Mouse (Mus musculus) heart, embryonic 12.5 days (tissue): ENCODE results near the gene Nln. TPM values are rescaled to one million over a fixed set of nuclear protein-coding genes. Genes with fewer than 3 reads are reported as not detected.
A peak's percentile ranks its signal among the peaks of the same experiment; 100 is the strongest.

Source experiments
- ATAC-seq: fragments of 200-750 bp; cut with Nextera tagmentation; 2 replicates; pipeline ENCODE4 v1.8.0; 2017; ENCODE audit warnings: moderate TSS enrichment, moderate library complexity; ENCODE audit not compliant: insufficient number of reproducible peaks, low FRiP score
- H3K27ac ChIP-seq: fragments of 300-500 bp; sonication (generic); 2 replicates; pipeline ENCODE4 v1.5.1; 2016; ENCODE audit warnings: mild to moderate bottlenecking, moderate library complexity; ENCODE audit not compliant: poor library complexity, severe bottlenecking
- H3K27me3 ChIP-seq: fragments of 300-500 bp; sonication (generic); replicated peaks from 2 replicates; pipeline ENCODE4 v1.6.1; 2016; ENCODE audit warnings: mild to moderate bottlenecking, moderate library complexity
- H3K36me3 ChIP-seq: fragments of 300-500 bp; sonication (generic); 2 replicates; pipeline ENCODE4 v1.6.1; 2016; ENCODE audit warnings: mild to moderate bottlenecking, moderate library complexity
- H3K4me1 ChIP-seq: fragments of 300-500 bp; sonication (generic); replicated peaks from 2 replicates; pipeline ENCODE4 v1.6.1; 2016; ENCODE audit warnings: mild to moderate bottlenecking
- H3K4me2 ChIP-seq: fragments of 300-500 bp; sonication (generic); 2 replicates; pipeline ENCODE4 v1.6.1; 2016; ENCODE audit warnings: mild to moderate bottlenecking, moderate library complexity
- H3K4me3 ChIP-seq: fragments of 300-500 bp; sonication (generic); 2 replicates; pipeline ENCODE4 v1.5.1; 2016; ENCODE audit warnings: mild to moderate bottlenecking
- H3K9ac ChIP-seq: fragments of 300-500 bp; sonication (generic); 2 replicates; pipeline ENCODE4 v1.6.1; 2016; ENCODE audit warnings: mild to moderate bottlenecking, moderate library complexity
- H3K9me3 ChIP-seq: fragments of 300-500 bp; sonication (generic); replicated peaks from 2 replicates; pipeline ENCODE4 v1.6.1; 2016; ENCODE audit warnings: mild to moderate bottlenecking, moderate library complexity
- WGBS: fragments of 180-500 bp; shearing (Covaris S2); methylation state at CpG from one replicate; pipeline ENCODE4 v1.1.7; 2016; 5-methylcytosine and 5-hydroxymethylcytosine counted together
- polyA plus RNA-seq: library from polyadenylated mRNA; unstranded; fragments of >200 nt; fragmentation: Nextera tagmentation; extraction: Ambion mirVana; gene quantifications from 2 replicates; pipeline ENCODE4 v1.2.1, GENCODE M21; 2016

Gene Nln
- polyA plus RNA-seq, 1 experiment from 2014 or later, result 25.7 TPM

DNA sequence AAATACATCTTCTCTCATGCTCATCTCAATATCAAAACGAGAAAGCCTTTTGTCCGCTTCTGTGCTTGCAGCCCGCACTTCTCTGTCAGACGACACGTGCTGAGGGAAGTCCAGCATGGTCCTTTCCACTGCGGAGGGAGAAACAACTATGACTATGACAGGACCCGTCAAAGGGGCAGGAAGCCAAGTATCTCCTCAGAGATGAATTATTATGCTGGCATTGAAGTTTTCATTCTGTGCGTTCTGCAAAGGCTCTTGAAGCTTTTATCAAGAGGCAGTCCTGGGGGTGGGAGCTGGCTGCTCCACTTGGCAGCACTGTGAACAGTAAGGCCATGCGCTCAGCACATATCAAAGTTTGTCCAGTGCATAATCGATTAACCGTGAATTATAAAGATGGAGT, 40.2 kb downstream of the Nln start:
- Histone ChIP-seq H3K4me2 (no peak overlapping the region), H3K36me3 (peaks cover 30% of the 10 kb centered on the region), H3K4me1 (peaks cover 13% of the 10 kb centered on the region; the same call in 1 of the 2 replicates), H3K27ac (no peak overlapping the region), H3K9me3 (no peaks in the 10 kb centered on the region), H3K9ac (no peak overlapping the region), H3K4me3 (no peak overlapping the region), H3K27me3 (no peaks in the 10 kb centered on the region)
- ATAC-seq, result no peak
- WGBS, result 88% methylated on average over 11 of the region's 11 CpGs

DNA sequence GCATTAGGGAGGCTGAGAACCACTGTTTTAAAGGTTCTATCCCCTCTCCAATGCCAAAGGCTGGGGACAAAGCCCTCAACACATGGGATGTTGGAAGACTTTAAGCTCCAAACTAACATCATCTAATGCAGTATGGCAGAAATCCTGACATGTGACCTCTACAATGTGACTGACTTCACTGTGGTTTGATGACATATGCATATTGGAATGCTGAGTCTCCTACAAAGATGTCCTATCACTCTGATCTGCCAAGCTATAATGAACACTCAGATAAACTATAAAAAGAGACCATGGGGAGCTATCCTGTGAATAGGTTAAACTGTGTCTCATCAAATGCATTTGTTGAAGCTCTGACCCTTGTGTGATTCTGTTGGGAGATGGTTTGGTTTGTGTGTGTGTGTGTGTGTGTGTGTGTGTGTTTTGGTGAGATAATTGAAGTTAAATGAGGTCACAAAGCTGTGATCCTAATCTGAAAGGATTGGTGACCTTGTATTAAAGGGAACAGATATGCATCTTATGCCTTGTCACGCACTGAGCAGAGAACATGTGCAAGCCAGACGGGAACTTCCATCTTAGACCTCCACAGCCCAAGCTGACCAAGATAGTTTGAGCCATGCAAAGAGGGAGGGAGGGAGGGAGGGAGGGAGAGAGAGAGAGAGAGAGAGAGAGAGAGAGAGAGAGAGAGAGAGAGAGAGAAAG, 43.6 kb downstream of the Nln start:
- H3K9me3 ChIP-seq, result no peaks in the 10 kb centered on the region
- no peaks in the 10 kb centered on the region for H3K27me3 ChIP-seq
- no peak overlapping the region for H3K4me2 ChIP-seq
- H3K4me3 ChIP-seq, result no peak overlapping the region
- H3K9ac ChIP-seq, result no peak overlapping the region
- peaks cover 26% of the 10 kb centered on the region for H3K36me3 ChIP-seq
- H3K27ac ChIP-seq, result no peak overlapping the region
- WGBS, result 66% methylated on average over 2 of the region's 2 CpGs
- H3K4me1 ChIP-seq, result peaks cover 15% of the 10 kb centered on the region
- no peak for ATAC-seq

DNA sequence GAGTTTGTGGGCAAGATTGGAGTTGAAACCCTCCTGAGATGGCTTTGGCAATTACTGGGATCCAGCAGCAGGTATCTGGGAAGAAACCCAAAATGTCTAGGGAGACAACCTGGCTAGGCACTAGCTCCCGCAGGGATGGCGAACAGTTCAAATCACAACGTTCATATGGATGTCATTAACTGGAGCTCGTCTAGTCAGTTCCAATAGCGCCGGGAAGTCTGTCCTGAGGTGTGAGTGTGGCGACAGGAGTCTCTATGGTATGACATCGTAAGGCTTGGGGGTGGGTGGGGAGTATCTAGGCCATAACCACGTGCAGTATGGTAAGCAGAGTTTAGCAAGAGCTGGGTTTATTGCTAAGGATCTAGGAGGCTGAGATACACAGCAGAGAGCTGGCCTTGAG, 46.4 kb downstream of the Nln start:
- Histone ChIP-seq H3K27me3 (no peaks in the 10 kb centered on the region), H3K36me3 (peaks cover 14% of the 10 kb centered on the region; the same call in 1 of the 2 replicates), H3K4me3 (no peak overlapping the region), H3K4me2 (no peak overlapping the region), H3K9me3 (no peaks in the 10 kb centered on the region), H3K9ac (no peak overlapping the region), H3K4me1 (peaks cover 23% of the 10 kb centered on the region), H3K27ac (no peak overlapping the region)
- WGBS, result 76% methylated on average over 9 of the region's 9 CpGs
- no peak for ATAC-seq

DNA sequence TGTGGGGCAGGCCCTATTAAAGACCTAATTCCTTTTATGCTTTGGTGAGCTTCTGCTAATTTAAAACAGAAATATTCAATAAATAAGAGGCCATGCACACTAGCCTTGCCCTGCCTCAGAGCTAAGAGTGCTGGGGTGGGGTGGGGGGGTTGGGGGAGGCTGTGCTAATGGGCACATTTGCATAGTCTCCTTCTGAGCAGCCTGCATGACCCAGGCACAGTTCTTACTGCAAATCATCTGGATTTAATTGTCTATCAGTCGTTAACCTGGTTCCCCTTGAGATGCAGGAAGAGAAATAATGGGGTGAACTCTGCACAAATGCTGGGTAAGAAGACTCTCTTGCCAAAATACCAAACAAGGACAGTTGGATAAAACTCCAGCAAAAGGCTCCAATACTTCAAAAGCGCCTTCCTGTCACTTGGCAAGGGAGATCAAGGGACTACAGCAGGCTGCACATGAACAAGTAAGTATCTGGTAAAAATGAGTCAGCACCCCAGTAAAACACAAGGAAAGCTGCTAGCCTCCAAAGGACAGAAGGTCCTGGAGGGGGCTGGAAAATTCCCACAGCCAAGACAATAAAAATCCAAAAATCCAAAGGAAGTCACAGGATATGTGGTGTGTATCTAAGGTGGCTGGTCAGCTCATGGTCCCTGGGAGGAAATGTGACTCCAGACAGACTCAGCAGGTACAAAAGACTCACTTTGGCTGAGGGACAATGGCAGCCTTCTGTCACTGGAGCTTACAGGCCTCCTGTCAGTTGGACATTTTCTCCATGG, 47.3 kb downstream of the Nln start:
- WGBS, result 65% methylated on average over 2 of the region's 2 CpGs
- H3K27ac ChIP-seq, result peak overlapping the region; percentile 52; the same call in 1 of the 2 replicates
- 0 out of 2 replicates have a peak, but pooled peaks have one; percentile 15 for ATAC-seq

GRCm38 (mm10) chr13:104060231-104060630, 49.2 kb downstream of the Nln start:
- Histone ChIP-seq H3K9me3 (no peaks in the 10 kb centered on the region), H3K36me3 (peaks cover 22% of the 10 kb centered on the region), H3K4me2 (no peak overlapping the region), H3K9ac (no peak overlapping the region), H3K4me1 (peaks cover 23% of the 10 kb centered on the region), H3K27me3 (no peaks in the 10 kb centered on the region), H3K4me3 (no peak overlapping the region), H3K27ac (no peak overlapping the region)
- 52% methylated on average over 1 of the region's 1 CpGs for WGBS
- ATAC-seq, result no peak

More for the DNA sequence above, 47.3 kb downstream of the Nln start:
- Histone ChIP-seq H3K4me2 (no peak overlapping the region), H3K9me3 (no peaks in the 10 kb centered on the region), H3K27me3 (no peaks in the 10 kb centered on the region), H3K9ac (no peak overlapping the region), H3K36me3 (peaks cover 17% of the 10 kb centered on the region), H3K4me3 (no peak overlapping the region), H3K4me1 (peaks cover 23% of the 10 kb centered on the region)

GRCm38 (mm10) chr13:104059536-104059935, 49.9 kb downstream of the Nln start:
- peaks cover 23% of the 10 kb centered on the region for H3K4me1 ChIP-seq
- no peaks in the 10 kb centered on the region for H3K9me3 ChIP-seq
- peaks cover 21% of the 10 kb centered on the region for H3K36me3 ChIP-seq
- no peak overlapping the region for H3K27ac ChIP-seq
- H3K27me3 ChIP-seq, result no peaks in the 10 kb centered on the region
- WGBS, result 17% methylated on average over 4 of the region's 4 CpGs
- ATAC-seq, result 0 out of 2 replicates have a peak, but pooled peaks have one; percentile 11
- H3K9ac ChIP-seq, result no peak overlapping the region
- no peak overlapping the region for H3K4me3 ChIP-seq
- no peak overlapping the region for H3K4me2 ChIP-seq

DNA sequence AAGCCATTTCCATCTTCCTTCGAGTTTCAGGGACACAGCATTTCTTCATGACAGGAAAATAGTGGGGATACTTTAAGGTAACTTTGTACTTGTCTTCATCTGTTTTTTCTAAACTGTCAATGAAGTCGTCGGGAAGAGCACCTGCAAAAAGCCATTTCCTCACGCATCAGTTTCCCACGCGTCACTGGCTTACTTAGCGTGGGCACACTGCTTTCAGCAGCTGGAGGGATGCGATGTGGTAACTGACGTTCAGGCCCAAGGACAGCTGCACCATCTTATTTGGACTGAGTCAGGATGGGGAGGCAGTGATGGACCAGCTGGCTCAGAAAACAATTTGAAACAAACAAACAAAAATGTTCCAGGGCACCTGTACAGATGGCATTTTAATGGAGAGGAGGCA, 50.7 kb downstream of the Nln start:
- H3K27ac ChIP-seq, result no peak overlapping the region
- H3K4me2 ChIP-seq, result no peak overlapping the region
- no peaks in the 10 kb centered on the region for H3K9me3 ChIP-seq
- peaks cover 21% of the 10 kb centered on the region for H3K36me3 ChIP-seq
- no peak for ATAC-seq
- H3K27me3 ChIP-seq, result no peaks in the 10 kb centered on the region
- no peak overlapping the region for H3K9ac ChIP-seq
- H3K4me3 ChIP-seq, result no peak overlapping the region
- peaks cover 23% of the 10 kb centered on the region for H3K4me1 ChIP-seq
- WGBS, result 79% methylated on average over 9 of the region's 9 CpGs

- Histone ChIP-seq H3K4me1 (no peaks in the 10 kb centered on the region), H3K9ac (no peak overlapping the region), H3K27ac (no peak overlapping the region), H3K4me2 (no peak overlapping the region), H3K36me3 (peaks cover 32% of the 10 kb centered on the region), H3K9me3 (no peaks in the 10 kb centered on the region), H3K4me3 (no peak overlapping the region), H3K27me3 (no peaks in the 10 kb centered on the region)
- 84% methylated on average over 9 of the region's 9 CpGs for WGBS
- no peak for ATAC-seq
These were observed 57.1 kb downstream of the Nln start for GRCm38 (mm10) chr13:104052271-104052753.

DNA sequence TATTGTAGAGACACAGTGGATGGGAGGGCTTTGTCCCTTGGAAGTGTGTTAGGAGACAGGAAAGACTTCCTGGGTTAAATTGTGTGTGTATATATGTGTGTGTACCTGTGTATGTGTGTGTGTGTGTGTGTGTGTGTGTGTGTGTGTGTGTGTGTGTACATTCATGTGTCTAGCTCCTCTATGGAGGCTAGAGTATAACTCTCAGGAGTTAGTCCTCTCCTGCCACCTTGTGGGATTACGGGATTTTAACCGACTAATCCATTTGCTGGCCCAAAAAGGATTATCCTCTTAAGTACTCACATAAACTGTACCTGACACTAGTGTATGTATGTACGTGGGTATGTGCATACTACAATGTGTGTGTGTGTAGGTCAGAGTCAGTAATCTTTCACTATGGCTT, 60.6 kb downstream of the Nln start:
- no peak for ATAC-seq
- WGBS, result 57% methylated on average over 3 of the region's 3 CpGs

DNA sequence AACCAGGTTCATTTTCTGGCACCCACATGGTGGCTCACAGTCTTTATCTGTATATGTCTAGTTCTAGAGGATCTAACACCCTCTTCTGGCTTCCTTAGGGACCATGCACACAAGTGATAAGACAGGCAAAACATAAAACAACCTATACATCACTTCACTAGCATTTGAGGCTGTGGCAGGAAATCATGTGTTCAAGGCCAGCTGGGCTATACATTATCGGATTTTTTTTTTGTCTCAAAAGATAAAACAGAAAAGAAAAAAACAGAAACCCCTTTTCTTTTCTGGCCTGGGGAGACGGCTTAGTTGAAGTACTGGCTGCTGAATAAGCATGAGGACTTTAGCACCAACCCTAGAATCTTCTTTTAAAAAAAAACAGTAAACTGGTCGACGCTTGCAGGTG, 64.3 kb downstream of the Nln start:
- H3K4me2 ChIP-seq, result no peak overlapping the region
- no peak overlapping the region for H3K9ac ChIP-seq
- WGBS, result 66% methylated on average over 4 of the region's 4 CpGs
- no peaks in the 10 kb centered on the region for H3K9me3 ChIP-seq
- no peak overlapping the region for H3K27ac ChIP-seq
- ATAC-seq, result no peak
- no peak overlapping the region for H3K4me3 ChIP-seq
- peaks cover 8% of the 10 kb centered on the region for H3K36me3 ChIP-seq
- H3K27me3 ChIP-seq, result no peaks in the 10 kb centered on the region
- no peaks in the 10 kb centered on the region for H3K4me1 ChIP-seq

More for the DNA sequence above, 60.6 kb downstream of the Nln start:
- H3K4me3 ChIP-seq, result no peak overlapping the region
- no peaks in the 10 kb centered on the region for H3K9me3 ChIP-seq
- H3K27ac ChIP-seq, result no peak overlapping the region
- H3K9ac ChIP-seq, result no peak overlapping the region
- no peaks in the 10 kb centered on the region for H3K4me1 ChIP-seq
- peaks cover 25% of the 10 kb centered on the region for H3K36me3 ChIP-seq
- no peak overlapping the region for H3K4me2 ChIP-seq
- no peaks in the 10 kb centered on the region for H3K27me3 ChIP-seq

- 82% methylated on average over 4 of the region's 4 CpGs for WGBS
- H3K4me3 ChIP-seq, result no peak overlapping the region
- H3K4me1 ChIP-seq, result peaks cover 3% of the 10 kb centered on the region; the same call in 1 of the 2 replicates
- ATAC-seq, result no peak
- H3K4me2 ChIP-seq, result no peak overlapping the region
- no peaks in the 10 kb centered on the region for H3K9me3 ChIP-seq
- H3K27ac ChIP-seq, result no peak overlapping the region
- H3K36me3 ChIP-seq, result peaks cover 6% of the 10 kb centered on the region; the same call in 1 of the 2 replicates
- H3K27me3 ChIP-seq, result no peaks in the 10 kb centered on the region
- H3K9ac ChIP-seq, result no peak overlapping the region
These were observed 65.1 kb downstream of the Nln start for GRCm38 (mm10) chr13:104044332-104044731.
